Mouse (Mus musculus) spleen, adult 18-20 months (tissue): ENCODE data around the gene Herc3.
"Not testable (repeated sequence)": the region's sequence is repeated elsewhere in the genome, so short reads cannot be mapped to it uniquely, and the experiment has no call there.

Experiments
- DNase-seq, 2 experiments: peaks; one replicate each; pipeline ENCODE4 v3.0.0; 2022; ENCODE audit warnings: mixed read lengths in 2 of 2

Herc3 gene

GRCm38 (mm10) chr6:58862446-58862993 is 31.3 kb downstream of the Herc3 start:
- no peak for DNase-seq

DNA sequence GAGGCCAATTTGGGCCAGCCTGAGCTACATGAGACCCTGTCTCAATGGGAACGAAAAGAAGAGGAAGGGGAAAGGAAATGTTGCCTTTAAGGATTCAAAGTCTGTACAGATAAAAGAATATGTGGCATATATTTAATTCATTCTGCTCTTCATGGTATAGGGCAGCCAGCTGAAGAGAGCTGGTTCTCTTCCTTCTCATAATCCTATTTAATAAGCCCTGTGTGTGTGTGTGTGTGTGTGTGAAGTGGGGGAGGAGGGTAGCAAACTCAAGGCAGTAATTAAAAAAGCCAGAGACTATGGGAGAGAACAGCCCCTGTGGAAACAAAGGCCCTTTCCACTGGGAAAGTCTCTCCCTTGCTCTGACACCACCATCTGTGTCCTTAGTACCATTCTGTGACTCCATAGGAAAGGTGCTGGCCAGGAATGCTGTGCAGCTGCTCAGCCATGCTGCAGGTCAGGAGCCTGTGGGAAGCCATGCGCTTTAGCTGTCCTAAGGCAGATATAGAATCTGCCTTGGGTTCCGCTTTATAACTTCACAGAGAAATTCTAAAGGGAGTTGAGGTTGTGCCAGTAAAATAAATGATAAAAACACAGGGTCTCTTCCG is 32.5 kb downstream of the Herc3 start:
- DNase-seq: no peak

DNA sequence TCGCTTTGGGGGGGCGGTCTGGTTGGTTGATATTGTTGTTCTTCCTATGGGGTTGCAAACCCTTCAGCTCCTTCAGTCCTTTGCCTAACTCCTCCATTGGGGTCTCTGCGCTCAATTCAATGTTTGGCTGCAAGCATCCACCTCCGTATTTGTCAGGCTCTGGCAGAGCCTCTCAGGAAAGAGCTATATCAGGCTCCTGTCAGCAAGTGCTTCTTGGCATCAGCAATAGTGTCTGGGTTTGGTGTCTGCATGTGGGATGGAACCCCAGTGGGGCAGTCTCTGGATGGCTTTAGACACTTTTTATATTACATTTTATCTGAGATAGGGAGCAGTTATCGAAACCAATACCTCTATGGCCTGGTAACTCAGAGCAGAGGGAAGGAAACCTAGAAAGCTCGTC is 36.6 kb downstream of the Herc3 start:
- not testable (repeated sequence) for DNase-seq

- no peak for DNase-seq
These were observed 48.3 kb downstream of the Herc3 start for GRCm38 (mm10) chr6:58879572-58879971.

- no peak for DNase-seq
These were observed 48.7 kb downstream of the Herc3 start for GRCm38 (mm10) chr6:58879987-58880386.

GRCm38 (mm10) chr6:58880861-58881260 is 49.6 kb downstream of the Herc3 start:
- no peak for DNase-seq

GRCm38 (mm10) chr6:58881363-58881762 is 50.1 kb downstream of the Herc3 start:
- no peak for DNase-seq

- no peak for DNase-seq
These were observed 51.0 kb downstream of the Herc3 start for GRCm38 (mm10) chr6:58882271-58882670.

DNA sequence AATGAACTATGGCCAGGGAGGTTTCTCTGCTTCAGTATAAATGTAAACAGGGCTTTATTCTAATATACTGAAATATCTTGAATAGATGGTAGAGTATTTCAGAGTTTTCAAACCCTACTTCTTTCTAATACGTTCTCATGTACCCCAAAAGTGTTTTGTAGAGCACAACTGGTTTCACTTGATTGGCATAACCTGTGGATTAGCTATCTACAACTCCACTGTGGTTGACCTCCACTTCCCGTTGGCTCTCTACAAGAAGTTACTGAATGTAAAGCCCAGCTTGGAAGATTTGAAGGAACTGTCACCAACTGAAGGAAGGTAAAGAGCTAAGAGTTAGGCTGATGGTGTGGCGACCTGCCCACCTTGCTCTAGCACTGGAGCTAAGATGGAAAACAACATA is 58.7 kb downstream of the Herc3 start:
- DNase-seq: no peak

- no peak for DNase-seq
These were observed 62.0 kb downstream of the Herc3 start for GRCm38 (mm10) chr6:58893307-58893706.

- no peak for DNase-seq
These were observed 63.7 kb downstream of the Herc3 start for GRCm38 (mm10) chr6:58894994-58895393.

DNA sequence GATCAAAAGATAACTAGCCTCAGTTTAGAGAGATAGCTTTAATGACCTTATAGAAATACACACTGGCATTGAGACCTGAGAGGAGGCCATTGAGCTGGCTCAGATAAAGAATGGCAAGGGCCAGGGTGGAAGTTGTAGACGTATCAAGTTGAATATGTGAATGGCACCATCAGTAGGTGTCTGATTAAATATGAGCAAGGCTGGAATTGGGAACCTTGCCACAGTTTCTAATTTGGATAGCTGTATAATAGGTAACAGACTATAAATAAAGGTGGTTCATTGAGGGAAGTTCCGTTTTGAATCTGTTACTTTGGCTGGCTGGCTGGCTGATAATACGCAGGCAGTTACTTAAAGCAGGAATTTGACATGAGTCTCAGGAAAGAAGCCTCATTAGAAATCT is 65.4 kb downstream of the Herc3 start:
- DNase-seq: no peak

DNA sequence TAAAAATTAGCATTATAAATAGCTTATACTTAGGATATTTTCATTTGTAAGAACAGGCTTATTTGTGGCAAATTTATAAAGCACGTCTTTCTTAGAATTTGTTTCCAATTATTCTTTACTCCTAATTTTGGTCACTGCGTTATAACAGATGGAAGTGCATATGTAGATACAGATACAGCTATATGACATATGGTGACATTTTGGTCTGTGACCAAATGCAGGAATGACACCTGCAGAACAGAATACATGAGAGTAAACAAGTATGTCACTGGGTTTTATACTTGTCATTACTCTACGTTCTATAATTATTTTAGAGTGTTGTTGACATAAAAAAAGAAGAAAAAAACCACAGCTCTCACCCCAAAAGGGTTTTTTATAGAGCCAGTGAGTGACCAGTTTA is 67.8 kb downstream of the Herc3 start:
- no peak for DNase-seq

GRCm38 (mm10) chr6:58900536-58900935 is 69.3 kb downstream of the Herc3 start:
- DNase-seq: no peak

DNA sequence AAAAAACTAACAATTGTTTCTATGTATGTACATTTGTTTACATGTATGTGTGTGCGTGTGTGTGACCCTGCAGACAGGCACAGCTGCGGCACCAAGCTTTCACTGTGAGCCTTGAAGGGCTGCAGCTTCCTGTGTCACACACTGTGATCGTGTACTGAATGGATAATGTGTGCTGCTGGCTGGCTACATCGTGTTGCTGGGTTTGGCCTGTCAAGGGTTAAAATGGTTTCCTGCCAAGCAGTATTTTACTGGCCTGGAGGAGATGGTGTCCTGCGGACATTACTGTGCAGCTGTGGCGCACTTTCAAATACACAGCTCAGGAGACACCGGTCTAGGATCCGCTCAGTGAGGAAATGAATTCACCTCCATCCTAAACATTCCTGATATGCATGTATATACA is 71.9 kb downstream of the Herc3 start:
- DNase-seq: no peak

DNA sequence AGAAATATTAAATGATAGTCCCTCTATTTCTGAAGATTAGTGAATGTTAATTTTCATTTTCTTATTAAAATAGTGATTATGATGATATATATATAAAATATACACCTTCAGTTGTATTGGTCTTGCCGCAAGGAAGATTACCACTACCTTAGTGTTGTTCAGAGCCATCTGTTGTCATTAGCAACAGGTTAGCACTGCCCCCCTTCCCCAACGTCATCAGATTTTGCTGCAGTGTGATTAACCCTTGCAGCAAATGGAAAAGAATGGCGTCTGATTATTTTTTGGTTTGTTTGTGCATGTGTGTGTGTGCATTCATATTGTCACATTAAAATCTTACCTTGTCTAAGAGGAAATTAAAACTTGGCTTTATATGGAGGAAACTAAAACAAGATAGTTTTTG is 73.3 kb downstream of the Herc3 start:
- no peak for DNase-seq

- DNase-seq: no peak
These were observed 75.6 kb downstream of the Herc3 start, which contains the start of gene Nap1l5 for GRCm38 (mm10) chr6:58906852-58907261. Nap1l5 (minus strand) TSS chr6:58907076.

- DNase-seq: no peak
These were observed 76.1 kb downstream of the Herc3 start for GRCm38 (mm10) chr6:58907336-58907735.

- no peak for DNase-seq
These were observed 76.5 kb downstream of the Herc3 start for GRCm38 (mm10) chr6:58907791-58908190.

- no peak for DNase-seq
These were observed 81.6 kb downstream of the Herc3 start for GRCm38 (mm10) chr6:58912842-58913241.

GRCm38 (mm10) chr6:58913551-58913950 is 82.3 kb downstream of the Herc3 start:
- DNase-seq: no peak

- DNase-seq: no peak
These were observed 82.7 kb downstream of the Herc3 start for GRCm38 (mm10) chr6:58913971-58914370.

DNA sequence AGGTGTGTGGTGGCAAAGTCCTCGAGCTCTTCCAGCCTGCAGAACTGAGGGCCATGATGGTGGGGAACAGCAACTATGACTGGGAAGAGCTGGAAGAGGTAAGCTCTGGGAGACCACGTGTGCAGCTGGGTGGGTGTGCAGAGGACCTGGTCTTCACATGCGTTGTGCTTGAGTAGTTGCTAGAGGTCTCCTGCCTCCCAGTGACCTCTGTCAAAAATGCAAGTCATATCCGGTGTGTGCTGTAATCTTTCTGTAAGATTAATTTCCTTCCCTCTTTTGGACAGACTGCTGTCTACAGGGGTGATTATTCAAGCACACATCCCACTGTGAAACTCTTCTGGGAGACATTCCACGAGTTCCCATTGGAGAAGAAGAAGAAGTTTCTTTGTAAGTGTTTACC is 85.2 kb downstream of the Herc3 start:
- no peak for DNase-seq

GRCm38 (mm10) chr6:58920735-58921134 is 89.5 kb downstream of the Herc3 start:
- DNase-seq: no peak

DNA sequence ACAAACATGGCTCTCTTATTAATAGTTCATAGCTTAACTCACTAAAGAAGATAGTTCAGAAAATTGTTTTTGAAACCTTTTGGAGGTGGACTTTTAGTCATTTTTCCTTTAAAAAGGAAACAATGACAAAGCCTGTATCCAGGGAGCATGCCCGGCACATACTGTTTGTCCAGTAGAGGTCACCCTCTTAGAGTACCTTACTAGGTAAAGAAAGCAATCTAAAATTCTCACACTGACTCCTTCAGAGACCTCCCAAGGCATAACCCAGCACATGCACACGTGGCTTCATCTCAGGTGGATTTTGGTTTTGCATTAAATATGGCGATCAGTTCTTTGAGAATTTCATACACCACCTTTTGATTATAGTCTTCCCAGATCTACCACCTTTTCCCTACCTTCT is 90.4 kb downstream of the Herc3 start:
- DNase-seq: no peak
